Mouse (Mus musculus) urinary bladder, postnatal 36 days (tissue): ENCODE data around the gene Postn.

ENCODE experiments used
- DNase-seq, 2 experiments: peaks; one replicate each; pipeline ENCODE4 v3.0.0; 2022; ENCODE audit warnings: low spot score in 2 of 2, mixed read lengths in 1 of 2

Gene Postn

DNA sequence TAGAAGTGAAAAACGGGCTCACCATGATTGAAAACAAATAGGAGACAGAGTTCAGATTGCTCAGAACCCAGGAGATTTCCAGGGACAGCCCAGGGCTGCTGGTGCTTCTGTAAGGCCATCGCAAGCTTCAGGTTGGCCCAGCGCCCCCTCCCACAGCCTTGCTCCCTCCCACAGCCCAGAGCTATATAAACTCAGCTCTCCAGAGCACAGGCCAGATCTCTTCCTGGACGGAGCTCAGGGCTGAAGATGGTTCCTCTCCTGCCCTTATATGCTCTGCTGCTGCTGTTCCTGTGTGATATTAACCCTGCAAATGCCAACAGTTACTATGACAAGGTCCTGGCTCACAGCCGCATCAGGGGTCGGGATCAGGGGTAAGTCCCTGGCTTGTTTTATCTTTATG, at the start of gene Postn:
Gene Postn (plus strand): TSS at position 213 of the 400 bp plus-strand sequence.
- DNase-seq: peak in 1 of 2 experiments; percentile 32

GRCm38 (mm10) chr3:54314055-54314454, 46.9 kb upstream of the Postn start:
- no peak for DNase-seq

DNA sequence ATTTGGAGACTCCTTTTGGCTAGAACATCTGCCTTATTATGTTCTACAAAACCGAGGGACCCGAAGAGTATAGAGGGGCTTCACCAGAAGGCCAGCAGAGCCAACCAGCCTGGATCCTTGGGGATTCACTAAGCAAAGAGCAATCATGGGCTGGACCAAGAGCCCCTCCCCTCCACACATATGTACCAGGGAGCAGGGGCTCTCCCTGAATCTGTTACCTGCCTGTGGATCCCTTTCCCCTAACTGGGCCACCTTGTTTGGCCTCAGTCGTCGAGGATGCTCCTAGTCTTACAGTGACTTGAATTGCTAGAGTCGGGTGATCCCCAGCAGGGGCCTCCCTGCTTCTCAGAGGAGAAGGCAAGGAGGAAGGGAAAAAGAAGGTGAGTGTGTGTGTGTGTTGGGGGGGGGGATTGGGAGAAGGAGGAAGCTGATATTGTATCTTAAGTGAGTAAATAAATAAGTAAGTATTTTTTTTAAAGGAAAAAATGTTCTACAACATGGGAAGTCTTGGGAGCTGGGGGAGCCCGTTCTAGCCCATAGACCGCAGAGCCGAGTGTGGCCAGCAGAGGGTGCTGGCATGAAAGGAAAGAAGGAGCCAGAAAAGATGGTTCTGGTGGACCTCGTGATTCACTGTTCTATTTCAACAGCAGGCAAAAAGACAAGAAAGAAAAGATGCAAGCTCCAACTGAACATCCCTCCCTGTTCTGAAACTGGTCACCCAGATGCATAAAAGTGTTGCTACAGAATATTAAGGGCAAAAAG, 7.8 kb upstream of the Postn start:
- DNase-seq: peak; percentile 55 to 74

DNA sequence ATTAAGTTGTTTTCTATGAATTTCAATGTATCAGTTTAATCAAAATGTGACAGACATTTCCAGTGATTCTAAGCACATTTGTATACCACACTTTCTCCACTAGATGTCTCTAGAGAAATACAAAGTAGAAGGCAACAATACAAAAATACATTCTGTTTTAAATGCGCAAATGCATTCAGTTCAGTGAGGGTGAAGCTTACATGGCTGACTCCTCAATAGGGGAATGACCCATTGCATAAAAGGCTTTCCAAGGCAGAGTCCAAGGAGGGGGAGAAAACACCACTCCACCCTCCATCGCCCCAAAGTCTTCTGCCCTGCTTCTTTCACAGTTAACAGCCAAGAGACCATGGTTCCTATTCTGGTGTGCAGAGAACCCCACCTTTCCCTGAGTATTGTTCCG, 3.3 kb upstream of the Postn start:
- no peak for DNase-seq

GRCm38 (mm10) chr3:54358463-54359189, 2.3 kb upstream of the Postn start:
- peak; percentile 15 to 52 for DNase-seq

GRCm38 (mm10) chr3:54361656-54362055, 747 bp downstream of the Postn start:
- DNase-seq: no peak

GRCm38 (mm10) chr3:54371015-54371414, 10.1 kb downstream of the Postn start:
- DNase-seq: no peak

- no peak for DNase-seq
These were observed 11.7 kb downstream of the Postn start for GRCm38 (mm10) chr3:54372625-54373024.

DNA sequence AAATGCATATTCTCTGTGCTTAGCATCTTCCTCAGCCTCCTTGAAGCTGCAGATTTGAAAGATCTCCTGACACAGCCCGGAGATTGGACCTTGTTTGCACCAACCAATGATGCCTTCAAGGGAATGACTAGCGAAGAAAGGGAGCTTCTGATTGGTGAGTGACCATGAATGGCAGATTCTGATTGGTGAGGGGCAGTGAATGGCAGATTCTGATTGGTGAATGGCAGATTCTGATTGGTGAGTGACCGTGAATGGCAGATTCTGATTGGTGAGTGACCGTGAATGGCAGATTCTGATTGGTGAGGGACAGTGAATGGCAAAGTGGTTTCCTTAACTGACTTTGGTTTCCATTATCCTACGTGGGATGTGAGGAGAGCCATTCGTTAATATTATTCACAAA, 15.1 kb downstream of the Postn start:
- no peak for DNase-seq

DNA sequence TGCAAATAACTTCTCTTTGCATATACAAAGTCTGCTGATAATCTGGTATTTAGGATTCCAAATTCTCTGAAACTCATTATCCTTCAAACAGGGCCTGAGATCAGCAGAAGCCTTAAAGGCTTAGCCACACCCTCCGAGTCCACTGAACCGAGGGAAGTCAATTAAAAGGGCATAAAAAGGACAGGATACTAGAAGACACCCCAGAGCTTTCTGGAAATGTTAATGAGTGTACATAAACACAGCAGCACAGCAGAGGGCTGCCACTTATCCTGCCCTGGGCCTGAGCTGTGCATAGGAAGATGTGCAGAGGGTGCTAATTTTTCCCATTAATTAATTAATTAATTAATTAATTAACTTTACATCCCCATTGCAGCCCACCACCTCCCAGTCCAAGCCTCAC, 16.7 kb downstream of the Postn start:
- DNase-seq: no peak

GRCm38 (mm10) chr3:54378135-54378534, 17.2 kb downstream of the Postn start:
- no peak for DNase-seq

DNA sequence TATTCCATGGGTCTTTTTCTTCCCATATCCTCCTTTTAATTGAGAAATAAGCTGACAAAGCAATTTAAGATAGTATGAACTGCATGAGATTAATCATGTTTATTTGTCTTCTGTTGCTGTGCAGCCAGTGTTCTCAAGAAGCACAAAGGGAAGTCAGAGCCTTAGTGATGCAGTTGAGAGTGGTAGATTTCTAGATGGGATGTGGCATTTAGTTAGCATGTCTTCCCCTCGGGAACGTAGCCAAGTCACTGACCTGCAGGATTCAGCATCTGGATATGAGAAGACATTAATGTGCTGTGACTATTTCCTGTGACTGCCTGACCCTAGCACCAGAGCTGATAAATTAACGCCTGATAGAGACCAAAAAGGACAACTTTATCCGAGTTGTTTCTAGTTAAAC, 19.1 kb downstream of the Postn start:
- no peak for DNase-seq

GRCm38 (mm10) chr3:54399321-54399720, 38.4 kb downstream of the Postn start:
- no peak for DNase-seq

- no peak for DNase-seq
These were observed 39.0 kb downstream of the Postn start for GRCm38 (mm10) chr3:54399911-54400310.

- no peak for DNase-seq
These were observed 39.7 kb downstream of the Postn start for GRCm38 (mm10) chr3:54400617-54401016.

DNA sequence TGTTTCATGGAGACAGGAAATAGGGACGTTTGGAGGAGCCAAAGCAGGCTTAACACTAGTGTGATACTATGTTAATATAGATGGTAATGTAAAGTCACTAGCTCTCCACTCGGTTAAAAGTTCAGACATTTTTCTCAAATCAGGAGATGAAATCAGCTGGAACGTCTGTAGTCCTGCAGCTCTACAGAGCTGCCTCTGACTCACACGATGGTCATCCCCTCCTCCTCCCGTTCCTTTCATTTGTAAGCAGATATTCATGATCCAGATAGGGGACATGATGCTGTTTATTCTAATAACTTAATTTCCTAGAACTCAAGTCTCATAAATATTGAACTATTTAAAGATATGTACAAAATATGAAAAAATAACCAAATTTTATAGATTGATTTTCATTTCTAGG, 40.8 kb downstream of the Postn start:
- DNase-seq: no peak

GRCm38 (mm10) chr3:54403791-54404190, 42.9 kb downstream of the Postn start:
- DNase-seq: no peak

- DNase-seq: no peak
These were observed 45.7 kb downstream of the Postn start for GRCm38 (mm10) chr3:54406567-54406966.

GRCm38 (mm10) chr3:54411052-54411451, 50.1 kb downstream of the Postn start:
- no peak for DNase-seq

DNA sequence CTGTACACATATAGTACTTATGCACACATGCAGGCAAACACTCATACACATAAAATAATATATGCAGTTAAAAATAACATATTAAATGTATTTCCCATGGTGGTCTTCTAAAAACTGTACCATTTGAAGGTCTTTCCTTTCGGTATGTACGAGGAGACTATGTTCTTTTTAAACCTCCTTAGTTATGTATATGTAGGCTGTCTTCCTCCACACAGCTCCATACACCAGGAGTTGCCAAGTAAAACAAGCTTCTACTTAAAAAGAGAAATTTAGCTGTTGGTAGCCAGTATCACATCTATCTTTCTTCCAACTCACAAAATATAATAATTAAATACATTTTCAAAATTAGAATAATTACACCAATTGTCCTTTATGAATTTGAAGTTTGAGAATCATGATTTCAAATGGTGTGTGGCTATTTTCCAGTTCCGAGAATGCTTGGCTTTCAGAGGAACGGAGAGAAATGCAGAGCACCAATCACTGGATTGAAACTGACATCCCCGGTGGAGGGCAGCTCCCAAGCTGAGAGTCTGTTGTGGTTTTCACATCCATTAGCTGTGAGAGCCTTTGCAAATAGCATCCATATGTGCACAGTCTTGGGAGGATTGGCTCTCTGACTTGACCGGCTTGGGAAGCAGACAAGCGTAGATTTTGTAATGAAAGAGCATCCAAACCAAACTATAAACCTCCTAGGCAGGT, 52.1 kb downstream of the Postn start:
- DNase-seq: no peak

GRCm38 (mm10) chr3:54413584-54413897, 52.6 kb downstream of the Postn start:
- no peak for DNase-seq

DNA sequence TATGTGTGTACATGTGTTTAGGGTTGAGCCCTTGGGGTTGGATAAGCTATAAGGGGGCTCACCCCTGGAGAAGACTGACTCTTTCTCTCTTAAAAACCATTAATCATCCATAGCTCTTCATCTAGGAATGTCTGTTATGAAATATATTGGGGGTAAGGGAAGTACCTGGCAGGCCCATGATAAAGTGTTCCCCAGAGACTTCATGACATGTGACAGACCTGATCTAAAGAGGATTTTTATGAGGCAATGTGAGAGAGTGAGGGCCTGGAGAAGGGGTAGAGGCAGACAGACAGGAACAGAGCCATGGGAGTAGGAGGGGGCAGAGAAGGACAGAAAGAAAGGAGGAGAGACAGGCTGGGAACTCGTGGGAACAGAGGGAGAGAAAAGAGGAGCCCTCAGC, 53.5 kb downstream of the Postn start:
- no peak for DNase-seq
